Mouse (Mus musculus) intestine, embryonic 14.5 days (tissue): ENCODE measurements around the gene Mxd1. TPM values are rescaled to one million over a fixed set of nuclear protein-coding genes. Genes with fewer than 3 reads are reported as not detected.

Experiments used
- ATAC-seq: fragments of 200-750 bp; cut with Nextera tagmentation; replicated peaks from 2 replicates; pipeline ENCODE4 v1.8.0; 2017; ENCODE audit warnings: low read depth, moderate number of reproducible peaks, moderate TSS enrichment, moderate library complexity; ENCODE audit not compliant: low FRiP score, low TSS enrichment
- DNase-seq: peaks from one replicate; pipeline ENCODE4 v3.0.0-alpha.2; 2018; ENCODE audit warnings: low spot score
- H3K27ac ChIP-seq: fragments of 300-500 bp; sonication (generic); 2 replicates; pipeline ENCODE4 v1.5.1; 2014; ENCODE audit warnings: low read depth, mild to moderate bottlenecking, control low read depth
- H3K27me3 ChIP-seq: fragments of 300-500 bp; sonication (generic); replicated peaks from 2 replicates; pipeline ENCODE4 v1.6.1; 2014; ENCODE audit warnings: low read length, control low read depth; ENCODE audit not compliant: control insufficient read depth, insufficient read depth
- H3K36me3 ChIP-seq: fragments of 300-500 bp; sonication (generic); 2 replicates; pipeline ENCODE4 v1.6.1; 2014; ENCODE audit warnings: low read length, control low read depth; ENCODE audit not compliant: control insufficient read depth, insufficient read depth
- H3K4me1 ChIP-seq: fragments of 300-500 bp; sonication (generic); replicated peaks from 2 replicates; pipeline ENCODE4 v1.6.1; 2014; ENCODE audit warnings: low read length, control low read depth, mixed read lengths; ENCODE audit not compliant: control insufficient read depth, insufficient read depth
- H3K4me2 ChIP-seq: fragments of 300-500 bp; sonication (generic); 2 replicates; pipeline ENCODE4 v1.6.1; 2014; ENCODE audit warnings: low read length
- H3K4me3 ChIP-seq: fragments of 300-500 bp; sonication (generic); 2 replicates; pipeline ENCODE4 v1.5.1; 2014; ENCODE audit warnings: low read depth, low read length, control low read depth, mixed read lengths
- H3K9ac ChIP-seq: fragments of 300-500 bp; sonication (generic); 2 replicates; pipeline ENCODE4 v1.6.1; 2014; ENCODE audit warnings: mild to moderate bottlenecking, low read length
- H3K9me3 ChIP-seq: fragments of 300-500 bp; sonication (generic); 2 replicates; pipeline ENCODE4 v1.6.1; 2016; ENCODE audit warnings: low read length, control low read depth; ENCODE audit not compliant: control insufficient read depth
- WGBS: fragments of 180-500 bp; shearing (Covaris S2); extraction: QIAGEN DNeasy Blood & Tissue Kit; methylation state at CpG from one replicate; pipeline ENCODE4 v1.1.7; 2014; 5-methylcytosine and 5-hydroxymethylcytosine counted together
- polyA plus RNA-seq: library from polyadenylated mRNA; unstranded; fragments of >200 nt; fragmentation: Nextera tagmentation; extraction: Ambion mirVana; gene quantifications from 2 replicates; pipeline ENCODE4 v1.2.1, GENCODE M21; 2014

The Mxd1 gene
- polyA plus RNA-seq, 1 experiment from 2014 or later, result 10.3 TPM

DNA sequence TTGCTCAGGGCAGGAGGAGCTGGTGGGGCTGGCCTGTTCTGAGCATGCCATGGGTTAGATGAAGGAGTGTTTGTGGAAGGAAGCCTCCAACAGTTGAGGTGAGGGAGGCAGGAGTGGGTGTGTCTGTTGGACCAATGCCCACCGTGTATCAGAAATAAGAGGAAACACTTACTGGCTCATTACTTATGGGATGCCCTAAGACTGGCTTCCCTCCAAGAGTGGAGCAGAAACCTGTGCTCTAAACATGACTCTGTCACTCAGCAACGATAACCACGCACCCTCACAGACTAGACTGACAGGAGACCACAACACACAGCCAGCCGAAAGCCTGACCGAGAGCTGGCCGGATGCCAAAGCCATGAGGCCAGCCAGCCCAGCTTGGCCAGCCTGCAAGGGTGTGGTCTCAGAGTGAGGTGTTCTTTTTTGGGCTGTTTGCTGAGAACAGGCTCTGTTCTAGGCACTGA is 69.0 kb downstream of the Mxd1 start:
- Histone ChIP-seq H3K9ac (no peak overlapping the region), H3K27me3 (no peaks in the 10 kb centered on the region), H3K9me3 (no peaks in the 10 kb centered on the region), H3K4me3 (no peak overlapping the region), H3K36me3 (no peaks in the 10 kb centered on the region), H3K4me2 (no peak overlapping the region), H3K27ac (no peak overlapping the region), H3K4me1 (0 out of 2 replicates have a peak, but pooled peaks cover 7% of the 10 kb centered on the region)
- DNase-seq (peak; percentile 68), ATAC-seq (0 out of 2 replicates have a peak, but pooled peaks have one; percentile 40)
- 43% methylated on average over 6 of the region's 6 CpGs for WGBS

DNA sequence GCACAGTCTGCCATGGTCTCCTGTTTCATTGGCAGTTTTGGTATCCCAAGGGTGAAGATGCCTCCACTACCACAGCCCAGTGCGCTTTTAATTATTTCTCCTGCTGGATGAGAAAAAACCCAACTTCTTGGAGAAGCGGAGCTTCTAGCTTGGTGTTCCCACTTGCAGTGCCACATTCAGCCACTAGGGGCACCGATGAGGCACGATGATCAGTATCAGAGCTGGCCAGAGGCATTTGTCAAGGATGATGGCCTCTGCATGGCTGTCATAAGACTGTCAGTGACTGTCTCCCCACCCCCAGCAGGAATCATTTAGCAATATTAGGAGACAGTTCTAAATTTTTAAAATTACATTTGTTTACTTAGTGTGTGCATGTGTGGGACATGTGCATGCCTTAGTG is 69.8 kb downstream of the Mxd1 start:
- no peaks in the 10 kb centered on the region for H3K27me3 ChIP-seq
- H3K36me3 ChIP-seq, result no peaks in the 10 kb centered on the region
- DNase-seq (peak; percentile 93), ATAC-seq (0 out of 2 replicates have a peak, but pooled peaks have one; percentile 37)
- H3K4me1 ChIP-seq, result 0 out of 2 replicates have a peak, but pooled peaks cover 7% of the 10 kb centered on the region
- no peaks in the 10 kb centered on the region for H3K9me3 ChIP-seq
- WGBS, result 22% methylated on average over 4 of the region's 4 CpGs
- no peak overlapping the region for H3K4me3 ChIP-seq
- H3K27ac ChIP-seq, result no peak overlapping the region
- no peak overlapping the region for H3K4me2 ChIP-seq
- no peak overlapping the region for H3K9ac ChIP-seq

DNA sequence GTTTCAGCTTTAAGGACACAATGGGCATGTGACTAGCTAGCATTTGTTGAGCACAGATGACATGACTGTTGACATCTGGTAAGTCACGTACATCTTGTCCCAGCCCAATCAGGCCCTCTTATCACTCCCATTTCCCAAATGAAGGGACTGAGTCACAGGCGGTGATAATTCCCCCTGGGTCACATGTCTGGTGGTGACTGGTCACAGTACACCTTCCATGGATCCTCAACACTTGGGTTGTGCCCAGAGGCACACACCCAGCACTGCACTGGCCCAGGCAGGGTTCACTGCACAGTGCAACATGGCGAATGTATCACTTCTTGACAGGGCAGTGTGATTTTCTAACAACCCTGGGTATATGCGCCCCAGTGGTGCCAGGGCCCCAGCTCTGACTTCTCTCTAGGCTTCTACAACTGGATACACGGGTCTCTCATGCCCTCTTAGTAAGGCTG is 70.2 kb downstream of the Mxd1 start:
- Histone ChIP-seq H3K4me2 (no peak overlapping the region), H3K36me3 (no peaks in the 10 kb centered on the region), H3K9me3 (no peaks in the 10 kb centered on the region), H3K27ac (no peak overlapping the region), H3K4me1 (0 out of 2 replicates have a peak, but pooled peaks cover 7% of the 10 kb centered on the region), H3K27me3 (no peaks in the 10 kb centered on the region), H3K9ac (no peak overlapping the region), H3K4me3 (no peak overlapping the region)
- WGBS, result 82% methylated on average over 5 of the region's 5 CpGs
- DNase-seq (no peak), ATAC-seq (no peak)

Other genes starting within 250 kb of the Mxd1 start
- gene Gm44790, start 242.5 kb downstream of the Mxd1 start, polyA plus RNA-seq, result not detected in 2 replicates
- 21.4 and 26.5 TPM in 2 replicates for gene C87436, start 230.8 kb downstream of the Mxd1 start, polyA plus RNA-seq
- 261 and 405 TPM in 2 replicates for gene Pcbp1, start 142.8 kb downstream of the Mxd1 start, polyA plus RNA-seq
- 0.26 and 0.69 TPM in 2 replicates for gene Asprv1, start 41.0 kb downstream of the Mxd1 start, polyA plus RNA-seq
- gene Snrnp27, start 15.4 kb upstream of the Mxd1 start, polyA plus RNA-seq, result 105 and 110 TPM in 2 replicates
- gene Gmcl1, start 64.2 kb upstream of the Mxd1 start, polyA plus RNA-seq, result 28.2 and 31.6 TPM in 2 replicates
- 166 and 167 TPM in 2 replicates for gene Anxa4, start 124.4 kb upstream of the Mxd1 start, polyA plus RNA-seq
- 14.0 and 14.7 TPM in 2 replicates for gene Aak1, start 180.4 kb upstream of the Mxd1 start, polyA plus RNA-seq